Mouse (Mus musculus): ENCODE data around the gene Casc4. TPM values are rescaled to one million over a fixed set of nuclear protein-coding genes. Genes with fewer than 3 reads are reported as not detected.

Gene Casc4
- polyA plus RNA-seq, 1 experiment from 2014 or later: 14.5 TPM

- WGBS: 50% methylated on average over 8 of the region's 8 CpGs
- Histone ChIP-seq H3K9me3 (replicated peaks; ENCODE audit: control insufficient read depth, low read length) (no peaks in the 10 kb centered on the region), H3K4me3 (replicated peaks; ENCODE audit: low read length) (no peak overlapping the region), H3K27ac (ENCODE audit: low read length) (no peak overlapping the region), H3K27me3 (ENCODE audit: control insufficient read depth, insufficient read depth, low read length) (no peaks in the 10 kb centered on the region), H3K4me1 (ENCODE audit: control insufficient read depth, insufficient read depth, low read length) (no peaks in the 10 kb centered on the region), H3K4me2 (ENCODE audit: low read depth, low read length) (no peak overlapping the region), H3K9ac (ENCODE audit: low read length) (no peak overlapping the region), H3K36me3 (ENCODE audit: control insufficient read depth, insufficient read depth, low read length) (no peaks in the 10 kb centered on the region)
- no peak for ATAC-seq (ENCODE audit: insufficient read depth, low FRiP score)
Observed at GRCm38 (mm10) chr2:121846050-121846449, 20.7 kb upstream of the Casc4 start.

- no peak overlapping the region for H3K4me2 ChIP-seq (ENCODE audit: low read depth, low read length)
- H3K4me1 ChIP-seq (ENCODE audit: control insufficient read depth, insufficient read depth, low read length): no peaks in the 10 kb centered on the region
- no peak for ATAC-seq (ENCODE audit: insufficient read depth, low FRiP score)
- H3K36me3 ChIP-seq (ENCODE audit: control insufficient read depth, insufficient read depth, low read length): no peaks in the 10 kb centered on the region
- H3K9ac ChIP-seq (ENCODE audit: low read length): no peak overlapping the region
- no peak overlapping the region for H3K4me3 ChIP-seq (replicated peaks; ENCODE audit: low read length)
- no peaks in the 10 kb centered on the region for H3K9me3 ChIP-seq (replicated peaks; ENCODE audit: control insufficient read depth, low read length)
- H3K27me3 ChIP-seq (ENCODE audit: control insufficient read depth, insufficient read depth, low read length): no peaks in the 10 kb centered on the region
- no peak overlapping the region for H3K27ac ChIP-seq (ENCODE audit: low read length)
- 39% methylated on average over 2 of the region's 2 CpGs for WGBS
Observed at GRCm38 (mm10) chr2:121852045-121852444, 14.7 kb upstream of the Casc4 start.

- ATAC-seq (ENCODE audit: insufficient read depth, low FRiP score): no peak
- WGBS: 61% methylated on average over 3 of the region's 3 CpGs
- no peak overlapping the region for H3K27ac ChIP-seq (ENCODE audit: low read length)
Observed at GRCm38 (mm10) chr2:121853974-121854373, 12.8 kb upstream of the Casc4 start.

GRCm38 (mm10) chr2:121859380-121859980 is 7.3 kb upstream of the Casc4 start:
- ATAC-seq (ENCODE audit: insufficient read depth, low FRiP score): no peak
- Histone ChIP-seq H3K27me3 (ENCODE audit: control insufficient read depth, insufficient read depth, low read length) (no peaks in the 10 kb centered on the region), H3K27ac (ENCODE audit: low read length) (no peak overlapping the region), H3K9me3 (replicated peaks; ENCODE audit: control insufficient read depth, low read length) (no peaks in the 10 kb centered on the region), H3K4me2 (ENCODE audit: low read depth, low read length) (no peak overlapping the region), H3K36me3 (ENCODE audit: control insufficient read depth, insufficient read depth, low read length) (no peaks in the 10 kb centered on the region), H3K9ac (ENCODE audit: low read length) (no peak overlapping the region), H3K4me3 (replicated peaks; ENCODE audit: low read length) (no peak overlapping the region), H3K4me1 (ENCODE audit: control insufficient read depth, insufficient read depth, low read length) (no peaks in the 10 kb centered on the region)
- 62% methylated on average over 5 of the region's 5 CpGs for WGBS

More at GRCm38 (mm10) chr2:121853974-121854373, 12.8 kb upstream of the Casc4 start:
- no peaks in the 10 kb centered on the region for H3K27me3 ChIP-seq (ENCODE audit: control insufficient read depth, insufficient read depth, low read length)
- H3K9ac ChIP-seq (ENCODE audit: low read length): no peak overlapping the region
- H3K4me1 ChIP-seq (ENCODE audit: control insufficient read depth, insufficient read depth, low read length): no peaks in the 10 kb centered on the region
- H3K36me3 ChIP-seq (ENCODE audit: control insufficient read depth, insufficient read depth, low read length): no peaks in the 10 kb centered on the region
- no peak overlapping the region for H3K4me3 ChIP-seq (replicated peaks; ENCODE audit: low read length)
- H3K4me2 ChIP-seq (ENCODE audit: low read depth, low read length): no peak overlapping the region
- H3K9me3 ChIP-seq (replicated peaks; ENCODE audit: control insufficient read depth, low read length): no peaks in the 10 kb centered on the region

GRCm38 (mm10) chr2:121866071-121866601 is 634 bp upstream of the Casc4 start:
- H3K4me3 ChIP-seq (replicated peaks; ENCODE audit: low read length): peak overlapping the region; percentile 70
- peak overlapping the region; percentile 5 for H3K27ac ChIP-seq (ENCODE audit: low read length)
- H3K4me2 ChIP-seq (ENCODE audit: low read depth, low read length): peak overlapping the region; percentile 86
- WGBS: 1% methylated on average over 18 of the region's 18 CpGs
- H3K4me1 ChIP-seq (ENCODE audit: control insufficient read depth, insufficient read depth, low read length): peaks cover 9% of the 10 kb centered on the region; the same call in 1 of the 2 replicates
- H3K9me3 ChIP-seq (replicated peaks; ENCODE audit: control insufficient read depth, low read length): no peaks in the 10 kb centered on the region
- H3K27me3 ChIP-seq (ENCODE audit: control insufficient read depth, insufficient read depth, low read length): no peaks in the 10 kb centered on the region
- no peaks in the 10 kb centered on the region for H3K36me3 ChIP-seq (ENCODE audit: control insufficient read depth, insufficient read depth, low read length)
- 0 out of 2 replicates have a peak, but pooled peaks have one; percentile 11 for ATAC-seq (ENCODE audit: insufficient read depth, low FRiP score)
- H3K9ac ChIP-seq (ENCODE audit: low read length): peak overlapping the region; percentile 81

GRCm38 (mm10) chr2:121867051-121867928 is 520 bp downstream of the Casc4 start:
- no peak for ATAC-seq (ENCODE audit: insufficient read depth, low FRiP score)

GRCm38 (mm10) chr2:121879506-121879905 is 12.7 kb downstream of the Casc4 start:
- H3K4me3 ChIP-seq (replicated peaks; ENCODE audit: low read length): no peak overlapping the region
- 69% methylated on average over 1 of the region's 1 CpGs for WGBS
- no peak for ATAC-seq (ENCODE audit: insufficient read depth, low FRiP score)
- no peak overlapping the region for H3K4me2 ChIP-seq (ENCODE audit: low read depth, low read length)
- no peak overlapping the region for H3K9ac ChIP-seq (ENCODE audit: low read length)
- H3K27me3 ChIP-seq (ENCODE audit: control insufficient read depth, insufficient read depth, low read length): no peaks in the 10 kb centered on the region
- H3K9me3 ChIP-seq (replicated peaks; ENCODE audit: control insufficient read depth, low read length): no peaks in the 10 kb centered on the region
- no peaks in the 10 kb centered on the region for H3K4me1 ChIP-seq (ENCODE audit: control insufficient read depth, insufficient read depth, low read length)
- H3K27ac ChIP-seq (ENCODE audit: low read length): no peak overlapping the region
- no peaks in the 10 kb centered on the region for H3K36me3 ChIP-seq (ENCODE audit: control insufficient read depth, insufficient read depth, low read length)

More at GRCm38 (mm10) chr2:121867051-121867928, 520 bp downstream of the Casc4 start:
- Histone ChIP-seq H3K4me3 (replicated peaks; ENCODE audit: low read length) (peak overlapping the region; percentile 70), H3K36me3 (ENCODE audit: control insufficient read depth, insufficient read depth, low read length) (no peaks in the 10 kb centered on the region), H3K27me3 (ENCODE audit: control insufficient read depth, insufficient read depth, low read length) (no peaks in the 10 kb centered on the region), H3K4me2 (ENCODE audit: low read depth, low read length) (peak overlapping the region; percentile 86), H3K9me3 (replicated peaks; ENCODE audit: control insufficient read depth, low read length) (no peaks in the 10 kb centered on the region), H3K4me1 (ENCODE audit: control insufficient read depth, insufficient read depth, low read length) (peaks cover 9% of the 10 kb centered on the region; the same call in 1 of the 2 replicates), H3K9ac (ENCODE audit: low read length) (peak overlapping the region; percentile 81), H3K27ac (ENCODE audit: low read length) (peak overlapping the region; percentile 54)
- WGBS: 1% methylated on average over 63 of the region's 63 CpGs

GRCm38 (mm10) chr2:121885509-121886106 is 18.8 kb downstream of the Casc4 start:
- ATAC-seq (ENCODE audit: insufficient read depth, low FRiP score): no peak
- 60% methylated on average over 1 of the region's 1 CpGs for WGBS
- Histone ChIP-seq H3K4me3 (replicated peaks; ENCODE audit: low read length) (no peak overlapping the region), H3K36me3 (ENCODE audit: control insufficient read depth, insufficient read depth, low read length) (no peaks in the 10 kb centered on the region), H3K27ac (ENCODE audit: low read length) (no peak overlapping the region), H3K4me1 (ENCODE audit: control insufficient read depth, insufficient read depth, low read length) (no peaks in the 10 kb centered on the region), H3K9me3 (replicated peaks; ENCODE audit: control insufficient read depth, low read length) (no peaks in the 10 kb centered on the region), H3K4me2 (ENCODE audit: low read depth, low read length) (no peak overlapping the region), H3K27me3 (ENCODE audit: control insufficient read depth, insufficient read depth, low read length) (no peaks in the 10 kb centered on the region), H3K9ac (ENCODE audit: low read length) (no peak overlapping the region)

- H3K36me3 ChIP-seq (ENCODE audit: control insufficient read depth, insufficient read depth, low read length): no peaks in the 10 kb centered on the region
- H3K9ac ChIP-seq (ENCODE audit: low read length): no peak overlapping the region
- H3K9me3 ChIP-seq (replicated peaks; ENCODE audit: control insufficient read depth, low read length): no peaks in the 10 kb centered on the region
- no peaks in the 10 kb centered on the region for H3K4me1 ChIP-seq (ENCODE audit: control insufficient read depth, insufficient read depth, low read length)
- no peak for ATAC-seq (ENCODE audit: insufficient read depth, low FRiP score)
- WGBS: 92% methylated on average over 1 of the region's 1 CpGs
- no peak overlapping the region for H3K4me3 ChIP-seq (replicated peaks; ENCODE audit: low read length)
- H3K4me2 ChIP-seq (ENCODE audit: low read depth, low read length): no peak overlapping the region
- H3K27me3 ChIP-seq (ENCODE audit: control insufficient read depth, insufficient read depth, low read length): no peaks in the 10 kb centered on the region
- no peak overlapping the region for H3K27ac ChIP-seq (ENCODE audit: low read length)
Observed at GRCm38 (mm10) chr2:121886406-121886805, 19.6 kb downstream of the Casc4 start.

Measured in stomach, embryonic 16.5 days (tissue).